ENCODE assay signal across 8 mouse cellular contexts in genomic region chr13:46633320-46634132, GRCm38 (mm10). TPM values are rescaled to one million over a fixed set of nuclear protein-coding genes. Genes with fewer than 3 reads are reported as not detected.
DNase-seq lines count a peak whose midpoint lies in the region; ATAC-seq and TF ChIP-seq lines count a peak whose summit lies in the region.

No protein-coding gene starts in this region.

- H3K4me2 ChIP-seq in embryonic facial prominence, embryonic 11.5 days (ENCODE audit: low read depth, low read length): peak overlapping the region; percentile 32
- peak overlapping the region; percentile 52 for H3K4me2 ChIP-seq in midbrain, embryonic 13.5 days (replicated peaks)
- H3K4me2 ChIP-seq in intestine, embryonic 16.5 days (ENCODE audit: low read depth, low read length): no peak overlapping the region

- H3K4me3 ChIP-seq in embryonic facial prominence, embryonic 11.5 days (ENCODE audit: low read depth, low read length): no peak overlapping the region
- peak overlapping the region; percentile 26 for H3K4me3 ChIP-seq in midbrain, embryonic 13.5 days (replicated peaks)
- no peak overlapping the region for H3K4me3 ChIP-seq in intestine, embryonic 16.5 days (ENCODE audit: low read length)
- H3K4me3 ChIP-seq in thymus, adult 2 months (ENCODE audit: control insufficient read depth, insufficient read depth, low read length): no peak overlapping the region

- 30% methylated on average over 18 of the region's 18 CpGs for WGBS in embryonic facial prominence, embryonic 11.5 days
- WGBS in midbrain, embryonic 13.5 days: 14% methylated on average over 18 of the region's 18 CpGs
- 55% methylated on average over 18 of the region's 18 CpGs for WGBS in intestine, embryonic 16.5 days
- WGBS in thymus, adult 2 months: 84% methylated on average over 18 of the region's 18 CpGs

- no peaks in the 10 kb centered on the region for H3K9me3 ChIP-seq in embryonic facial prominence, embryonic 11.5 days (replicated peaks; ENCODE audit: control insufficient read depth, low read length)
- no peaks in the 10 kb centered on the region for H3K9me3 ChIP-seq in midbrain, embryonic 13.5 days
- no peaks in the 10 kb centered on the region for H3K9me3 ChIP-seq in intestine, embryonic 16.5 days (ENCODE audit: control insufficient read depth, low read length)

- H3K27me3 ChIP-seq in embryonic facial prominence, embryonic 11.5 days (ENCODE audit: control insufficient read depth, insufficient read depth, low read length): no peaks in the 10 kb centered on the region
- H3K27me3 ChIP-seq in midbrain, embryonic 13.5 days: no peaks in the 10 kb centered on the region
- no peaks in the 10 kb centered on the region for H3K27me3 ChIP-seq in intestine, embryonic 16.5 days (replicated peaks; ENCODE audit: control insufficient read depth, insufficient read depth, low read length)
- no peaks in the 10 kb centered on the region for H3K27me3 ChIP-seq in thymus, adult 2 months (ENCODE audit: control insufficient read depth, insufficient read depth, low read length)

- peak; percentile 94 for DNase-seq in brain, embryonic 14.5 days (ENCODE audit: low read depth)
- DNase-seq in embryonic facial prominence, embryonic 11.5 days (ENCODE audit: low spot score): peak; percentile 81
- DNase-seq in layer of hippocampus, adult 18-20 months (ENCODE audit: low spot score in 2 of 2): peak; percentile 26 to 57
- DNase-seq in thymus, adult 18-20 months: no peak
- no peak for DNase-seq in kidney, adult 11 months
- DNase-seq in thymus, adult 2 months: no peak

- no peak overlapping the region for H3K27ac ChIP-seq in embryonic facial prominence, embryonic 11.5 days (replicated peaks; ENCODE audit: low read depth, low read length)
- H3K27ac ChIP-seq in midbrain, embryonic 13.5 days: peak overlapping the region; percentile 91
- H3K27ac ChIP-seq in intestine, embryonic 16.5 days (ENCODE audit: low read length): no peak overlapping the region
- H3K27ac ChIP-seq in thymus, adult 2 months (ENCODE audit: control insufficient read depth, insufficient read depth, low read length): no peak overlapping the region

- no peaks in the 10 kb centered on the region for H3K36me3 ChIP-seq in embryonic facial prominence, embryonic 11.5 days (replicated peaks; ENCODE audit: control insufficient read depth, insufficient read depth, low read depth, low read length)
- H3K36me3 ChIP-seq in midbrain, embryonic 13.5 days: no peaks in the 10 kb centered on the region
- H3K36me3 ChIP-seq in intestine, embryonic 16.5 days (ENCODE audit: control insufficient read depth, insufficient read depth, low read length): no peaks in the 10 kb centered on the region
- H3K36me3 ChIP-seq in thymus, adult 2 months (ENCODE audit: control insufficient read depth, insufficient read depth, low read length): no peaks in the 10 kb centered on the region

- no peak for TF ChIP-seq CTCF in brain, embryonic 14.5 days (IDR thresholded peaks at IDR 0.05; ENCODE audit: borderline replicate concordance, extremely low read depth, insufficient read depth, insufficient read length)
- no peak for TF ChIP-seq CTCF in thymus, adult 2 months (IDR thresholded peaks at IDR 0.05; ENCODE audit: borderline replicate concordance, control insufficient read depth, extremely low read depth, insufficient read depth, low read length, poor library complexity)

- H3K9ac ChIP-seq in embryonic facial prominence, embryonic 11.5 days (replicated peaks; ENCODE audit: low read length): no peak overlapping the region; the same call in 1 of the 2 replicates
- peak overlapping the region; percentile 42 for H3K9ac ChIP-seq in midbrain, embryonic 13.5 days (replicated peaks)
- H3K9ac ChIP-seq in intestine, embryonic 16.5 days (ENCODE audit: low read depth, low read length): no peak overlapping the region; the same call in 1 of the 2 replicates

- TF ChIP-seq POLR2A in brain, embryonic 14.5 days (IDR thresholded peaks at IDR 0.05; ENCODE audit: borderline replicate concordance, extremely low read depth, insufficient read depth, insufficient read length, poor library complexity, severe bottlenecking): no peak
- no peak for TF ChIP-seq POLR2A in thymus, adult 2 months (IDR thresholded peaks at IDR 0.05; ENCODE audit: control insufficient read depth, extremely low read depth, insufficient read depth, low read length, poor library complexity)

- ATAC-seq in embryonic facial prominence, embryonic 11.5 days (replicated peaks; ENCODE audit: insufficient number of reproducible peaks, low FRiP score, low TSS enrichment, low read depth): peak; percentile 56
- peak; percentile 91 for ATAC-seq in midbrain, embryonic 13.5 days
- no peak for ATAC-seq in intestine, embryonic 16.5 days

- no peaks in the 10 kb centered on the region for H3K4me1 ChIP-seq in embryonic facial prominence, embryonic 11.5 days (ENCODE audit: control insufficient read depth, insufficient read depth, low read length)
- H3K4me1 ChIP-seq in midbrain, embryonic 13.5 days (replicated peaks): peaks cover 29% of the 10 kb centered on the region
- H3K4me1 ChIP-seq in intestine, embryonic 16.5 days (ENCODE audit: control insufficient read depth, insufficient read depth, low read length): no peaks in the 10 kb centered on the region
- peaks cover 3% of the 10 kb centered on the region for H3K4me1 ChIP-seq in thymus, adult 2 months (replicated peaks; ENCODE audit: control insufficient read depth, insufficient read depth, low read length)

RNA-seq across cellular contexts. Expression of gene Fam8a1, which starts 35.8 kb away (rescaled TPM):
- polyA plus RNA-seq in brain, embryonic 14.5 days (2012; rRNA removed): 64.6 and 66.2 TPM in 2 replicates
- 9.6 and 10.1 TPM in 2 replicates for polyA plus RNA-seq in embryonic facial prominence, embryonic 11.5 days (2014; fragmentation: Nextera tagmentation; extraction: Ambion mirVana)
- 10 to 100 TPM; 84.7 to 86.4 TPM for total RNA-seq in layer of hippocampus, adult 18-20 months (2021)
- polyA plus RNA-seq in midbrain, embryonic 13.5 days (2015; fragmentation: Nextera tagmentation; extraction: Ambion mirVana): 18.8 and 22.7 TPM in 2 replicates
- 4.6 and 5.9 TPM in 2 replicates for polyA plus RNA-seq in intestine, embryonic 16.5 days (2015; fragmentation: Nextera tagmentation; extraction: Ambion mirVana)
- polyA plus RNA-seq in thymus, adult 2 months (2012; rRNA removed): 16.0 and 24.9 TPM in 2 replicates

Comparison
In these comparisons a context has a peak if more than half of its experiments do, and no peak if none do; other contexts are left out.
1. DNase-seq: peak in brain, embryonic 14.5 days (single experiment), embryonic facial prominence, embryonic 11.5 days (single experiment) and layer of hippocampus, adult 18-20 months (2 of 2); none in thymus, adult 18-20 months (0 of 2), kidney, adult 11 months (single experiment) and thymus, adult 2 months (single experiment).